Comparison of ENCODE assay signal across 22 mouse cellular contexts in the genomic region with DNA sequence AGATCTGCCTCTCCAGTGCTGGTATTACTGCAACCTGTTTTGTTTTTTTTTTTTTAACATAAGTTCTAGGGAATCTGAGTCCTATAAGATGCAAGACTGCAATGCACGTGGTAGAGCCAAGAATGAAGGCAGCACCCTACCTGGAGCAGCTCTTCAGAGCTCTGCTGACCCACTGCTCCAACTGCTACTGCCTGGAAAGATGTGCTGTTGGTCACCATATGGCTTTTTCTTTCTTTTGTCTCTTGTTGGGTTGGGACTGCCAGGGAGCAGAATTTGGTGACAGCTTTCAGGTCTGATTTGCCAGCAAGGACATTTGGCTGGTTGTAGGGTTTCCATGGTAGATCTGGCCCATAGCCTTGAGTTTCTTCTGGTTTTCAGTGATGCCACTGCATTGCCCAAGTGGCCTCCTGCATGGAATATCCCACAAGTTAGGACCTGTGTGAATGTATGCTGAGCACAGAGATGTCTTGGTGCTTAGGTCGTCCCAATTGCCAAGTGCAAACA.
DNase-seq lines count a peak whose midpoint lies in the region; TF ChIP-seq lines count a peak whose summit lies in the region.
"Had no signal": no experiment of that assay in that cellular context is flagged by ENCODE, and none has a peak within 500 bp of the region (broad histone marks: within the 10 kb centered on the region; RNA-seq: fewer than 3 reads in every experiment).

No protein-coding gene starts in this region.

- no peak overlapping the region for H3K4me3 ChIP-seq in layer of hippocampus, adult 2 months
- H3K4me3 ChIP-seq in embryonic facial prominence, embryonic 10.5 days = no peak overlapping the region
- H3K4me3 ChIP-seq: embryonic facial prominence, embryonic 12.5 days; erythroblast, embryonic 14.5 days; heart, adult 2 months; limb, embryonic 12.5 days; liver, embryonic 12.5 days; lung, embryonic 15.5 days; midbrain, embryonic 12.5 days; myocyte had no signal

- no peaks in the 10 kb centered on the region for H3K27me3 ChIP-seq in embryonic facial prominence, embryonic 10.5 days (replicated peaks; ENCODE audit: low read depth, poor library complexity, severe bottlenecking)
- H3K27me3 ChIP-seq: embryonic facial prominence, embryonic 12.5 days; limb, embryonic 12.5 days; liver, embryonic 12.5 days; lung, embryonic 15.5 days; midbrain, embryonic 12.5 days had no signal

- 87% methylated on average over 2 of the region's 2 CpGs for WGBS in embryonic facial prominence, embryonic 10.5 days

- H3K9me3 ChIP-seq in embryonic facial prominence, embryonic 10.5 days = no peaks in the 10 kb centered on the region
- H3K9me3 ChIP-seq: embryonic facial prominence, embryonic 12.5 days; G1E; limb, embryonic 12.5 days; liver, embryonic 12.5 days; lung, embryonic 15.5 days; midbrain, embryonic 12.5 days had no signal

- no peak for TF ChIP-seq CTCF in layer of hippocampus, adult 2 months (conservative IDR thresholded peaks at IDR 0.05)

- H3K4me1 ChIP-seq in embryonic facial prominence, embryonic 10.5 days = peaks cover 10% of the 10 kb centered on the region

- H3K36me3 ChIP-seq in embryonic facial prominence, embryonic 10.5 days (replicated peaks) = no peaks in the 10 kb centered on the region
- H3K36me3 ChIP-seq: embryonic facial prominence, embryonic 12.5 days; G1E; limb, embryonic 12.5 days; liver, embryonic 12.5 days; lung, embryonic 15.5 days; midbrain, embryonic 12.5 days had no signal

- intact Hi-C loops in heart, postnatal 36 days (cut with DNase I) = no loop called here

- DNase-seq in heart, adult 11 months = peak; percentile 81
- no peak for DNase-seq in heart, postnatal 4 days
- DNase-seq in brain, adult 2 months (ENCODE audit: low read depth, low spot score) = peak; percentile 97
- DNase-seq in cerebellum, adult 8-10 months = peak; percentile 83
- DNase-seq in layer of hippocampus, adult 2 months (ENCODE audit: low spot score in 2 of 2) = peak; percentile 23 to 38
- DNase-seq in embryonic facial prominence, embryonic 10.5 days (ENCODE audit: low spot score) = no peak
- DNase-seq in thymus, postnatal 10 days (ENCODE audit: low spot score in 2 of 2) = no peak
- DNase-seq in heart, postnatal 36 days = no peak
- DNase-seq: adrenal gland, postnatal 10 days; gastrocnemius, postnatal 14 days; heart, adult 2 months; kidney, adult 11 months; thymus, adult 18-20 months had no signal

- H3K27ac ChIP-seq in layer of hippocampus, adult 2 months = no peak overlapping the region
- no peak overlapping the region for H3K27ac ChIP-seq in embryonic facial prominence, embryonic 10.5 days (replicated peaks)
- H3K27ac ChIP-seq: embryonic facial prominence, embryonic 12.5 days; heart, adult 2 months; limb, embryonic 12.5 days; liver, embryonic 12.5 days; lung, embryonic 15.5 days; macrophage; midbrain, embryonic 12.5 days had no signal

Comparison
In these comparisons a context has a peak if more than half of its experiments do, and no peak if none do; other contexts are left out.
1. DNase-seq: peak in heart, adult 11 months (single experiment), brain, adult 2 months (single experiment), cerebellum, adult 8-10 months (single experiment) and layer of hippocampus, adult 2 months (2 of 2); none in heart, postnatal 4 days (single experiment), embryonic facial prominence, embryonic 10.5 days (single experiment), thymus, postnatal 10 days (0 of 2) and heart, postnatal 36 days (0 of 2).